Mouse (Mus musculus): ENCODE results near the gene Mt1. TPM values are rescaled to one million over a fixed set of nuclear protein-coding genes. Genes with fewer than 3 reads are reported as not detected.
A peak's percentile ranks its signal among the peaks of the same experiment; 100 is the strongest.
"Not testable (repeated sequence)": the region's sequence is repeated elsewhere in the genome, so short reads cannot be mapped to it uniquely, and the experiment has no call there.

Gene Mt1
- polyA plus RNA-seq, 1 experiment from 2014 or later, result 184 TPM

GRCm38 (mm10) chr8:94153451-94153850 is 25.4 kb upstream of the Mt1 start:
- peak overlapping the region; percentile 54 for H3K4me3 ChIP-seq

GRCm38 (mm10) chr8:94154537-94154936 is 24.3 kb upstream of the Mt1 start:
- H3K36me3 ChIP-seq (replicated peaks), result no peaks in the 10 kb centered on the region
- peaks cover 28% of the 10 kb centered on the region for H3K4me1 ChIP-seq
- peaks cover 49% of the 10 kb centered on the region for H3K27me3 ChIP-seq (replicated peaks; ENCODE audit: low read depth, poor library complexity, severe bottlenecking)
- H3K27ac ChIP-seq (replicated peaks), result no peak overlapping the region
- no peaks in the 10 kb centered on the region for H3K9me3 ChIP-seq
- WGBS, result 54% methylated on average over 6 of the region's 6 CpGs
- no peak for DNase-seq (ENCODE audit: low spot score)
- no peak overlapping the region for H3K4me3 ChIP-seq

More at GRCm38 (mm10) chr8:94153451-94153850, 25.4 kb upstream of the Mt1 start:
- 24% methylated on average over 7 of the region's 7 CpGs for WGBS
- Histone ChIP-seq H3K27ac (replicated peaks) (no peak overlapping the region), H3K4me1 (peaks cover 28% of the 10 kb centered on the region), H3K36me3 (replicated peaks) (no peaks in the 10 kb centered on the region), H3K9me3 (no peaks in the 10 kb centered on the region), H3K27me3 (replicated peaks; ENCODE audit: low read depth, poor library complexity, severe bottlenecking) (peaks cover 49% of the 10 kb centered on the region)
- DNase-seq (ENCODE audit: low spot score), result no peak

- WGBS, result 81% methylated on average over 4 of the region's 4 CpGs
- no peaks in the 10 kb centered on the region for H3K36me3 ChIP-seq (replicated peaks)
- no peak overlapping the region for H3K27ac ChIP-seq (replicated peaks)
These were observed 22.8 kb upstream of the Mt1 start for GRCm38 (mm10) chr8:94156092-94156491.

GRCm38 (mm10) chr8:94165772-94166171 is 13.1 kb upstream of the Mt1 start:
- DNase-seq (ENCODE audit: low spot score); H3K36me3 ChIP-seq (replicated peaks); H3K4me3 ChIP-seq; H3K4me1 ChIP-seq; H3K27ac ChIP-seq (replicated peaks); H3K9me3 ChIP-seq: not testable (repeated sequence)
- 75% methylated on average over 8 of the region's 8 CpGs for WGBS
- H3K27me3 ChIP-seq (replicated peaks; ENCODE audit: low read depth, poor library complexity, severe bottlenecking), result peaks cover 32% of the 10 kb centered on the region

More at GRCm38 (mm10) chr8:94156092-94156491, 22.8 kb upstream of the Mt1 start:
- Histone ChIP-seq H3K4me1 (peaks cover 28% of the 10 kb centered on the region), H3K27me3 (replicated peaks; ENCODE audit: low read depth, poor library complexity, severe bottlenecking) (peaks cover 42% of the 10 kb centered on the region), H3K4me3 (no peak overlapping the region), H3K9me3 (no peaks in the 10 kb centered on the region)
- DNase-seq (ENCODE audit: low spot score), result no peak

GRCm38 (mm10) chr8:94167244-94167643 is 11.6 kb upstream of the Mt1 start:
- Histone ChIP-seq H3K4me1 (peaks cover 14% of the 10 kb centered on the region), H3K27ac (replicated peaks) (no peak overlapping the region), H3K27me3 (replicated peaks; ENCODE audit: low read depth, poor library complexity, severe bottlenecking) (peaks cover 47% of the 10 kb centered on the region), H3K4me3 (no peak overlapping the region), H3K36me3 (replicated peaks) (no peaks in the 10 kb centered on the region), H3K9me3 (no peaks in the 10 kb centered on the region)
- 3% methylated on average over 6 of the region's 6 CpGs for WGBS
- DNase-seq (ENCODE audit: low spot score), result peak; percentile 89

GRCm38 (mm10) chr8:94169547-94169946 is 9.3 kb upstream of the Mt1 start:
- 85% methylated on average over 5 of the region's 5 CpGs for WGBS
- no peak overlapping the region for H3K4me3 ChIP-seq
- H3K9me3 ChIP-seq, result no peaks in the 10 kb centered on the region
- peaks cover 35% of the 10 kb centered on the region for H3K4me1 ChIP-seq
- DNase-seq (ENCODE audit: low spot score), result no peak
- peaks cover 70% of the 10 kb centered on the region for H3K27me3 ChIP-seq (replicated peaks; ENCODE audit: low read depth, poor library complexity, severe bottlenecking)
- no peaks in the 10 kb centered on the region for H3K36me3 ChIP-seq (replicated peaks)
- no peak overlapping the region for H3K27ac ChIP-seq (replicated peaks)

- 43% methylated on average over 10 of the region's 10 CpGs for WGBS
- H3K4me3 ChIP-seq, result peak overlapping the region; percentile 60; the same call in 1 of the 2 replicates
- peaks cover 41% of the 10 kb centered on the region for H3K4me1 ChIP-seq
- no peaks in the 10 kb centered on the region for H3K9me3 ChIP-seq
- no peaks in the 10 kb centered on the region for H3K36me3 ChIP-seq (replicated peaks)
- 0 out of 2 replicates have a peak overlapping the region, but pooled peaks have one; percentile 59 for H3K27ac ChIP-seq (replicated peaks)
- DNase-seq (ENCODE audit: low spot score), result no peak
- peaks cover 87% of the 10 kb centered on the region for H3K27me3 ChIP-seq (replicated peaks; ENCODE audit: low read depth, poor library complexity, severe bottlenecking)
These were observed 7.5 kb upstream of the Mt1 start for GRCm38 (mm10) chr8:94171321-94171755.

- H3K27ac ChIP-seq (replicated peaks), result peak within 1 kb of the TSS; percentile 59
- DNase-seq (ENCODE audit: low spot score), result peak; percentile 73
- peaks cover 93% of the 10 kb centered on the region for H3K27me3 ChIP-seq (replicated peaks; ENCODE audit: low read depth, poor library complexity, severe bottlenecking)
- no peaks in the 10 kb centered on the region for H3K9me3 ChIP-seq
- WGBS, result under 1% methylated on average over 56 of the region's 56 CpGs
- H3K4me1 ChIP-seq, result peaks cover 38% of the 10 kb centered on the region
- no peaks in the 10 kb centered on the region for H3K36me3 ChIP-seq (replicated peaks)
- H3K4me3 ChIP-seq, result peak within 1 kb of the TSS; percentile 60
These were observed 6.6 kb upstream of the Mt1 start, which contains the start of gene Mt2 for GRCm38 (mm10) chr8:94172075-94172808. Gene Mt2 (plus strand): TSS chr8:94172664.

GRCm38 (mm10) chr8:94172809-94173732 is 5.8 kb upstream of the Mt1 start:
- DNase-seq (ENCODE audit: low spot score), result peak; percentile 55
- Histone ChIP-seq H3K36me3 (replicated peaks) (no peaks in the 10 kb centered on the region), H3K27ac (replicated peaks) (peak overlapping the region; percentile 51), H3K9me3 (no peaks in the 10 kb centered on the region), H3K4me3 (peak overlapping the region; percentile 60), H3K27me3 (replicated peaks; ENCODE audit: low read depth, poor library complexity, severe bottlenecking) (peaks cover 96% of the 10 kb centered on the region), H3K4me1 (peaks cover 38% of the 10 kb centered on the region)
- 2% methylated on average over 39 of the region's 39 CpGs for WGBS

GRCm38 (mm10) chr8:94173848-94174403 is 5.0 kb upstream of the Mt1 start:
- WGBS, result 42% methylated on average over 11 of the region's 11 CpGs
- Histone ChIP-seq H3K27ac (replicated peaks) (no peak overlapping the region), H3K36me3 (replicated peaks) (no peaks in the 10 kb centered on the region), H3K4me1 (peaks cover 41% of the 10 kb centered on the region), H3K4me3 (peak overlapping the region; percentile 60), H3K27me3 (replicated peaks; ENCODE audit: low read depth, poor library complexity, severe bottlenecking) (peaks cover 100% of the 10 kb centered on the region), H3K9me3 (no peaks in the 10 kb centered on the region)
- DNase-seq (ENCODE audit: low spot score), result no peak

GRCm38 (mm10) chr8:94174619-94175213 is 4.2 kb upstream of the Mt1 start:
- no peak for DNase-seq (ENCODE audit: low spot score)
- Histone ChIP-seq H3K27me3 (replicated peaks; ENCODE audit: low read depth, poor library complexity, severe bottlenecking) (peaks cover 100% of the 10 kb centered on the region), H3K4me3 (no peak overlapping the region), H3K4me1 (peaks cover 49% of the 10 kb centered on the region), H3K27ac (replicated peaks) (no peak overlapping the region), H3K36me3 (replicated peaks) (no peaks in the 10 kb centered on the region), H3K9me3 (no peaks in the 10 kb centered on the region)
- WGBS, result 19% methylated on average over 7 of the region's 7 CpGs

All from embryonic facial prominence, embryonic 10.5 days (tissue).